In the genomic region with DNA sequence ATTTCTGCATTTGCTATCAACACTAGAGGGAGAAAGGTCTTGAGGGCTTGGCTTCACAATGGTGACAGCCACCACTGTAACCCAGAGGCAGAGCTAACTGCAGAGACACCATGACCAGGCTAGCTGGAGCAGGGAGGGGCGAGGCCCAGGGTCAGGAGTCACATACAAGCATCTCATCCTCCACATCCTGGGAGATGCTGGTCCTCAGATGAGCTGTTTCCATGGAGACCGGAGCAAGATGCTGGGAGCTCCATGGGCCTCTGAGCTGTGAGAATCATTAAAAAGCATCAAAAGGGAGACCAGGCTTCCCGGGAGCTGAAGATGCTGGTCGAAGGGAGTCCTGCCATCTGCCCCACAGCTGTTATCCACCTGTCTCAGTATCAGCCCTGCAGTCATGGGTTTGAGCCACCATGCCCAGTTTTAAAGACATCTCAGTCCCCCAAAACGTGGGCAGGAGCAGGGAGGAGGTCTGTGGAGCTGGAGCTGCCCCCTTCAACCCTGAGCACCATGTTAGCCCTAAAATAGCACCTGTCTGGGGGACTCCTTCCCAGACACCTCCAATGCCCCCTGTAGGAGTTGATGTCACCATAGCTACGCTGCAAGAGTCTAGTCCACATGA, we compare ENCODE assay signal across 13 mouse cellular contexts. TPM values are rescaled to one million over a fixed set of nuclear protein-coding genes. Genes with fewer than 3 reads are reported as not detected.
A peak's percentile ranks its signal among the peaks of the same experiment; 100 is the strongest.
DNase-seq lines count a peak whose midpoint lies in the region; ATAC-seq and TF ChIP-seq lines count a peak whose summit lies in the region.
"Had no signal": no experiment of that assay in that cellular context is flagged by ENCODE, and none has a peak within 500 bp of the region (broad histone marks: within the 10 kb centered on the region; RNA-seq: fewer than 3 reads in every experiment).

No protein-coding gene starts in this region.

- no peak overlapping the region for H3K4me3 ChIP-seq in lung, adult 2 months (replicated peaks; ENCODE audit: extremely low read depth, low read depth, low read length)
- H3K4me3 ChIP-seq in forebrain, embryonic 14.5 days (ENCODE audit: low read depth, low read length): no peak overlapping the region
- no peak overlapping the region for H3K4me3 ChIP-seq in hindbrain, postnatal 0 days (ENCODE audit: low read length)
- H3K4me3 ChIP-seq in neural tube, embryonic 15.5 days (replicated peaks): no peak overlapping the region
- H3K4me3 ChIP-seq: embryonic facial prominence, embryonic 10.5 days; megakaryocyte, embryonic 14.5 days had no signal

- no peak for DNase-seq in lung, adult 2 months
- no peak for DNase-seq in lung, postnatal 36 days
- peak; percentile 54 for DNase-seq in forebrain, embryonic 14.5 days (ENCODE audit: low spot score)
- peak; percentile 44 for DNase-seq in hindbrain, postnatal 0 days (ENCODE audit: low spot score)
- DNase-seq in c-Kit-positive CD71-positive TER-119-positive erythroid progenitor cells, embryonic 14.5 days (ENCODE audit: low spot score): no peak
- no peak for DNase-seq in right cerebral cortex, adult 18-20 months
- DNase-seq: adrenal gland, postnatal 10 days; cerebellum, adult 11 months had no signal

- H3K4me2 ChIP-seq in forebrain, embryonic 14.5 days (ENCODE audit: low read length): no peak overlapping the region
- H3K4me2 ChIP-seq in hindbrain, postnatal 0 days (ENCODE audit: low read depth, low read length): no peak overlapping the region
- H3K4me2 ChIP-seq in neural tube, embryonic 15.5 days: no peak overlapping the region

- peak overlapping the region; percentile 48; the same call in 1 of the 2 replicates for H3K27ac ChIP-seq in forebrain, embryonic 14.5 days (ENCODE audit: low read depth, low read length)
- H3K27ac ChIP-seq in hindbrain, postnatal 0 days: peak overlapping the region; percentile 66
- H3K27ac ChIP-seq in neural tube, embryonic 15.5 days (replicated peaks): peak overlapping the region; percentile 39; the same call in 1 of the 2 replicates
- H3K27ac ChIP-seq: embryonic facial prominence, embryonic 10.5 days had no signal

- no peaks in the 10 kb centered on the region for H3K9me3 ChIP-seq in forebrain, embryonic 14.5 days (replicated peaks; ENCODE audit: control insufficient read depth, low read length)
- H3K9me3 ChIP-seq in hindbrain, postnatal 0 days (ENCODE audit: low read length): no peaks in the 10 kb centered on the region
- H3K9me3 ChIP-seq in neural tube, embryonic 15.5 days (replicated peaks): no peaks in the 10 kb centered on the region
- H3K9me3 ChIP-seq: embryonic facial prominence, embryonic 10.5 days; megakaryocyte, embryonic 14.5 days had no signal

- no peak for ATAC-seq in forebrain, embryonic 14.5 days
- ATAC-seq in hindbrain, postnatal 0 days: no peak
- ATAC-seq in neural tube, embryonic 15.5 days (ENCODE audit: low FRiP score): no peak
- ATAC-seq: intestine, postnatal 0 days; Patski had no signal

- TF ChIP-seq POLR2A in lung, adult 2 months (IDR thresholded peaks at IDR 0.05; ENCODE audit: borderline replicate concordance, extremely low read depth, low read depth, low read length): peak; percentile 16; the same call in 1 of the 2 replicates

- H3K4me1 ChIP-seq in lung, adult 2 months (ENCODE audit: control insufficient read depth, insufficient read depth, low read length): peaks cover 8% of the 10 kb centered on the region; the same call in 1 of the 2 replicates
- peaks cover 22% of the 10 kb centered on the region for H3K4me1 ChIP-seq in forebrain, embryonic 14.5 days (ENCODE audit: control insufficient read depth, insufficient read depth, low read length)
- 0 out of 2 replicates have a peak, but pooled peaks cover 5% of the 10 kb centered on the region for H3K4me1 ChIP-seq in hindbrain, postnatal 0 days (ENCODE audit: insufficient read depth, low read length)
- peaks cover 34% of the 10 kb centered on the region for H3K4me1 ChIP-seq in neural tube, embryonic 15.5 days

- H3K27me3 ChIP-seq in forebrain, embryonic 14.5 days (replicated peaks; ENCODE audit: control insufficient read depth, insufficient read depth, low read length): no peaks in the 10 kb centered on the region
- H3K27me3 ChIP-seq in hindbrain, postnatal 0 days (ENCODE audit: insufficient read depth, low read length): no peaks in the 10 kb centered on the region
- no peaks in the 10 kb centered on the region for H3K27me3 ChIP-seq in neural tube, embryonic 15.5 days (replicated peaks)
- H3K27me3 ChIP-seq: Patski had no signal

- peaks cover 35% of the 10 kb centered on the region for H3K36me3 ChIP-seq in forebrain, embryonic 14.5 days (ENCODE audit: control insufficient read depth, insufficient read depth, low read length)
- peaks cover 26% of the 10 kb centered on the region for H3K36me3 ChIP-seq in hindbrain, postnatal 0 days (ENCODE audit: insufficient read depth, low read length)
- peaks cover 36% of the 10 kb centered on the region for H3K36me3 ChIP-seq in neural tube, embryonic 15.5 days

- H3K9ac ChIP-seq in forebrain, embryonic 14.5 days (ENCODE audit: low read length): peak overlapping the region; percentile 8; the same call in 1 of the 2 replicates
- H3K9ac ChIP-seq in hindbrain, postnatal 0 days (replicated peaks; ENCODE audit: low read length): no peak overlapping the region; the same call in 1 of the 2 replicates
- H3K9ac ChIP-seq in neural tube, embryonic 15.5 days (replicated peaks): 0 out of 2 replicates have a peak overlapping the region, but pooled peaks have one; percentile 17

- no peak for TF ChIP-seq CTCF in lung, adult 2 months (IDR thresholded peaks at IDR 0.05; ENCODE audit: insufficient read depth, low read length)
- no peak for TF ChIP-seq CTCF in hindbrain, postnatal 0 days (IDR thresholded peaks at IDR 0.05; ENCODE audit: low read depth)

- 66% methylated on average over 6 of the region's 6 CpGs for WGBS in lung, adult 2 months
- 60% methylated on average over 6 of the region's 6 CpGs for WGBS in forebrain, embryonic 14.5 days
- 41% methylated on average over 6 of the region's 6 CpGs for WGBS in hindbrain, postnatal 0 days
- 42% methylated on average over 6 of the region's 6 CpGs for WGBS in neural tube, embryonic 15.5 days

RNA-seq across cellular contexts. Expression of a gene that starts 2.0 kb away (rescaled TPM):
- polyA plus RNA-seq in lung, adult 2 months (2012; rRNA removed): 0.92 and 1.1 TPM in 2 replicates
- 57.9 and 69.6 TPM in 2 replicates for polyA plus RNA-seq in forebrain, embryonic 14.5 days (2014; fragmentation: Nextera tagmentation; extraction: Ambion mirVana)
- total RNA-seq in hindbrain, postnatal 0 days (2014; rRNA removed): 93.9 and 128 TPM in 2 replicates
- polyA plus RNA-seq in hindbrain, postnatal 0 days (2015; fragmentation: Nextera tagmentation; extraction: Ambion mirVana): 40.1 and 43.2 TPM in 2 replicates
- polyA plus RNA-seq in neural tube, embryonic 15.5 days (2015; fragmentation: Nextera tagmentation; extraction: Ambion mirVana): 54.8 and 62.5 TPM in 2 replicates

RNA-seq across cellular contexts. Expression of a gene that starts 11.6 kb away (rescaled TPM):
- 197 and 203 TPM in 2 replicates for polyA plus RNA-seq in lung, adult 2 months (2012; rRNA removed)
- polyA plus RNA-seq in forebrain, embryonic 14.5 days (2014; fragmentation: Nextera tagmentation; extraction: Ambion mirVana): 36.8 and 52.0 TPM in 2 replicates
- total RNA-seq in hindbrain, postnatal 0 days (2014; rRNA removed): 124 and 170 TPM in 2 replicates
- 66.3 and 66.5 TPM in 2 replicates for polyA plus RNA-seq in hindbrain, postnatal 0 days (2015; fragmentation: Nextera tagmentation; extraction: Ambion mirVana)
- polyA plus RNA-seq in neural tube, embryonic 15.5 days (2015; fragmentation: Nextera tagmentation; extraction: Ambion mirVana): 68.5 and 70.3 TPM in 2 replicates

RNA-seq across cellular contexts. Expression of a gene that starts 15.4 kb away (rescaled TPM):
- 40.3 and 47.5 TPM in 2 replicates for polyA plus RNA-seq in lung, adult 2 months (2012; rRNA removed)
- 0.26 and 0.53 TPM in 2 replicates for polyA plus RNA-seq in forebrain, embryonic 14.5 days (2014; fragmentation: Nextera tagmentation; extraction: Ambion mirVana)
- 0.40 and 1.3 TPM in 2 replicates for total RNA-seq in hindbrain, postnatal 0 days (2014; rRNA removed)
- 0.38 and 0.40 TPM in 2 replicates for polyA plus RNA-seq in hindbrain, postnatal 0 days (2015; fragmentation: Nextera tagmentation; extraction: Ambion mirVana)
- polyA plus RNA-seq in neural tube, embryonic 15.5 days (2015; fragmentation: Nextera tagmentation; extraction: Ambion mirVana): 0.69 and 2.1 TPM in 2 replicates

RNA-seq across cellular contexts. Expression of a gene that starts 29.1 kb away (rescaled TPM):
- 89.6 and 103 TPM in 2 replicates for polyA plus RNA-seq in lung, adult 2 months (2012; rRNA removed)
- 16.6 and 17.9 TPM in 2 replicates for polyA plus RNA-seq in forebrain, embryonic 14.5 days (2014; fragmentation: Nextera tagmentation; extraction: Ambion mirVana)
- 17.2 and 26.5 TPM in 2 replicates for total RNA-seq in hindbrain, postnatal 0 days (2014; rRNA removed)
- 33.8 and 34.6 TPM in 2 replicates for polyA plus RNA-seq in hindbrain, postnatal 0 days (2015; fragmentation: Nextera tagmentation; extraction: Ambion mirVana)
- polyA plus RNA-seq in neural tube, embryonic 15.5 days (2015; fragmentation: Nextera tagmentation; extraction: Ambion mirVana): 35.0 and 35.8 TPM in 2 replicates

RNA-seq across cellular contexts. Expression of a gene that starts 39.5 kb away (rescaled TPM):
- 8.5 and 9.5 TPM in 2 replicates for polyA plus RNA-seq in lung, adult 2 months (2012; rRNA removed)
- polyA plus RNA-seq in forebrain, embryonic 14.5 days (2014; fragmentation: Nextera tagmentation; extraction: Ambion mirVana): 0.90 and 1.2 TPM in 2 replicates
- 2.5 and 9.8 TPM in 2 replicates for total RNA-seq in hindbrain, postnatal 0 days (2014; rRNA removed)
- polyA plus RNA-seq in hindbrain, postnatal 0 days (2015; fragmentation: Nextera tagmentation; extraction: Ambion mirVana): 1.2 and 1.9 TPM in 2 replicates
- polyA plus RNA-seq in neural tube, embryonic 15.5 days (2015; fragmentation: Nextera tagmentation; extraction: Ambion mirVana): 1.7 and 2.6 TPM in 2 replicates
- polyA plus RNA-seq: Patski had no signal

Comparison
In these comparisons a context has a peak if more than half of its experiments do, and no peak if none do; other contexts are left out.
1. DNase-seq: peak in forebrain, embryonic 14.5 days (single experiment) and hindbrain, postnatal 0 days (single experiment); none in lung, adult 2 months (single experiment), lung, postnatal 36 days (single experiment), c-Kit-positive CD71-positive TER-119-positive erythroid progenitor cells, embryonic 14.5 days (single experiment) and right cerebral cortex, adult 18-20 months (single experiment).
2. RNA of a gene that starts 2.0 kb away (polyA plus RNA-seq): 54.8 to 62.5 TPM in neural tube, embryonic 15.5 days, 57.9 to 69.6 TPM in forebrain, embryonic 14.5 days and 40.1 to 43.2 TPM in hindbrain, postnatal 0 days; 0.92 to 1.1 TPM in lung, adult 2 months; every median in the first group is over 10 times any median in the second.
3. RNA of a gene that starts 15.4 kb away (polyA plus RNA-seq): 40.3 to 47.5 TPM in lung, adult 2 months; 0.69 to 2.1 TPM in neural tube, embryonic 15.5 days, 0.26 to 0.53 TPM in forebrain, embryonic 14.5 days and 0.38 to 0.40 TPM in hindbrain, postnatal 0 days; every median in the first group is over 10 times any median in the second.
4. Peak in every context shown above with its lines, with median percentiles within 50 percentile points of each other: H3K27ac ChIP-seq.